Mouse (Mus musculus) subcutaneous adipose tissue, adult 2 months (tissue): ENCODE results near the gene Rnf20. TPM values are rescaled to one million over a fixed set of nuclear protein-coding genes. Genes with fewer than 3 reads are reported as not detected.

Experiments
- polyA plus RNA-seq: library from polyadenylated mRNA; depleted of rRNA; stranded (reverse); fragments of >200 nt; gene quantifications from 2 replicates; pipeline ENCODE4 v1.2.3, GENCODE M21; 2012; ENCODE audit warnings: low replicate concordance; rRNA removed

Rnf20 gene
- polyA plus RNA-seq: 13.6 and 27.1 TPM in 2 replicates

DNA sequence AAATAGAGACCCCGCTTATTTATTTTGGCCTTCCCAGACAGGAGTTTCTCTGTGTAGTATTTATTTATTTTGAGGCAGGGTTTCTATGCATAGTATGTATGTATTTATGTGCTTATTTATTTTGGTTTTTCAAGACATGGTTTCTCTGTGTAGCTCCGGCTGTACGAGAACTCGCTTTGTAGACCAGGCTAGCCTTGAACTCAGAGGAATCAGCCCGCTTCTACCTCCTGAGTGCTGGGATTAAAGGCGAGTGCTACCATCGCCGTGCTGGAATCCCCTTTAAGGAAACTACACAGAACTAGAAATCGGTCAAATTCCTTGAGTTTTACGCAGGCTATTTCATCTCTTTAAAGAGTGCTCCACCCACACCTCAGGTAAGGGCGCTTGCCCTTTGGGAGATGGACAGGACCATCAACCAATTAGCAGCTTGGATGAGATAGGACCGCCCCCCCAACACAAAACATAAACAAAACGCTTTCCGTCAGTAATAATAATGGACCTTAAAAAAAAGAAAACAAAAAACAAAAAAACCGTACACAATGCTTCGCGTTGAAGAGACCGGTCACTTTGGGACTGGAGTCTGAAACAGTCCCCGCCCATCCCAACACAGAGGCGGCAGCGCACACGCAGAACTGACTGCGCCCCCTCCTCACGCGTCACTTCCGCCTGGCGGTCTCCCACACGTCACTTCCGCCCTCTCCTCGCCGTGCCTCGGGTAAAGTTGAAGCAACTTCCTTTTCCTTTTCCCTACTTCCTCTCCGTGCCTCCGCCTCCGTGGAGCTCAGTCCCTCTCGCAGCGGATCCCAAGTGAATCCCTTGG is at the start of gene Rnf20:
Rnf20 (plus strand) TSS at position 688 of the 820 bp plus-strand sequence.

DNA sequence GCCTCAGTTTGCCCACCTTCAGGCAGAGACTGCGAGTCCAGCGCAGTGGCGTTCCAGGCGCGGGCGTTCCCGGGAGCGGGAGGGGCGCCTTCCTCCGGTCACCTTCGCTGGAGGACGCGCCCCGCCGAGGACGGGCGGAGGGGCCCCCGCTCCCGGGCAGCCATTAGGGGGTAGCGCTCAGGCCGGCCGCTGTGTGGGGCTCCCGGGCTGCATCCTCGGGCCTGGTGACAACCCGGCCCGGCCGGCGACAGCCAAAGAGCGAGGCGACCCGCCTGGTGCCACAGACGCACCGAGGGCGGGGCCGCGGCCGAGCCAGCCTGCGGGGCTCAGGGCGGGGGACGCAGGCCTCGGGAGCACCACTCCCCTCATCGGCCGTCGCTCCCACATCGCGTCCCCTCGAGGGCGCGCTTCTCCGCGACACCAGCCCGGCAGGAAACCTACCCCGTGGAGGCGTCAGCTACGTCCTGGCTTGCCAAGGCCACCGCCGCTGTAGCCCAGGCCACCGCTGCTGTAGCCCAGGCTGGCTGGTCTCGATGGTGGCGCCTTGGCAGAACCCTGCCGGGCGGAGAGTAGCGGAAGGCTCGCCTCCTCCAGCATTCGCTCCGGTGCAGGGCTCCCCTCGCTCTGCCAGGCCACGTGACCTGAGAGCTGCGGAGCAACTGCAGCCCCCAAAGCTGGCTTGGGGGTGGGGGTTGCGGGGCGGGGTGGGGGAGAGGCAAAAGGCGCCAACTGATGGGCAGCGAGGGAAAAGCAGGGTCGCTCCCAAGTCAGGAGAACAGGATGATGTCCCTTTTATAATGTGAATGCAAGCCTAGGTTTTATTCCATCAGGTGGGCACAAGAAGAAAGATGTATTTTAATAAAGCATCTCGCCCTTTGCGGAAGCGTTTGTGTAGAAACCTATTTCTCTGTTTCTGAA is 34.4 kb upstream of the Rnf20 start, which contains the start of gene Tmem246:
Tmem246 (minus strand) TSS at position 694 of the 918 bp plus-strand sequence.

DNA sequence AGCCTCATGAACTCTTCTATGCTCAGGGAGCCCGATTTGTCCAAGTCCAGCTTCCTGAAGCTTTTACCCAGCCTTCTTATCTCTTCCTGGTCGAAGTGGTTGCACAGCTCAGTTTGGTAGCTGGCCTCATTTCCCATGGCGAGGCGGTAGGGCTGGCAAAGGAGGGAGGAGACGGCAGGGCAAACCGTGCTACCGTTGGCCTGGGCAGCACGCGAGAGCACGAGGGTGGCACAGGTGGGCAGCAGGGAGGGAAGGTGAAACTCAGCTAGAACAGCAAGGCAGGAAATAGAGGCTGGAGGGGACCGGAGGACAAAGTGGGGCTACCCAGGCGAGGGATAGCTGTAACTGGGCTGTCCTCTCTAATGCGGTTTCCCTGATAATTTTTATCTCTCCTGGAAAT is 50.0 kb downstream of the Rnf20 start, which contains the start of gene Ppp3r2:
Ppp3r2 (minus strand) TSS at position 213 of the 400 bp plus-strand sequence.

Other genes with a start within 250 kb of the Rnf20 start
- 0.14 TPM in 1 of 2 replicates, not detected in the other for gene Acnat2, start 223.9 kb upstream of the Rnf20 start, polyA plus RNA-seq
- gene Acnat1, start 158.1 kb upstream of the Rnf20 start, polyA plus RNA-seq: 0.28 TPM in 1 of 2 replicates, not detected in the other
- gene Baat, start 125.4 kb upstream of the Rnf20 start, polyA plus RNA-seq: 0.09 TPM in 1 of 2 replicates, not detected in the other
- 7.6 and 7.9 TPM in 2 replicates for gene Mrpl50, start 110.9 kb upstream of the Rnf20 start, polyA plus RNA-seq
- gene Zfp189, start 110.8 kb upstream of the Rnf20 start, polyA plus RNA-seq: 1.2 and 1.8 TPM in 2 replicates
- gene Aldob, start 82.5 kb upstream of the Rnf20 start, polyA plus RNA-seq: 0.11 and 0.45 TPM in 2 replicates
- 9.5 and 21.0 TPM in 2 replicates for gene Tmem246, start 34.1 kb upstream of the Rnf20 start, polyA plus RNA-seq
- not detected in 2 replicates for gene Ppp3r2, start 50.0 kb downstream of the Rnf20 start, polyA plus RNA-seq
- 0.10 and 0.36 TPM in 2 replicates for gene Grin3a, start 213.7 kb downstream of the Rnf20 start, polyA plus RNA-seq